Mouse (Mus musculus) olfactory bulb, adult 2 months (tissue): ENCODE measurements at regions not wholly inside any gene's neighbourhood (a gene's known extent, or its start where the extent isn't known, plus 50 kb on each side); places are given as distances from the start of the nearest gene placed in this dataset.
"Not testable (repeated sequence)": the region's sequence is repeated elsewhere in the genome, so short reads cannot be mapped to it uniquely, and the experiment has no call there.

ENCODE experiments used
- H3K27ac ChIP-seq: fragments of 200-500 bp; 2 replicates; pipeline ENCODE4 v1.5.1; 2012; ENCODE audit warnings: low read depth, low read length; ENCODE audit not compliant: insufficient read depth
- H3K4me1 ChIP-seq: fragments of 200-500 bp; 2 replicates; pipeline ENCODE4 v1.6.1; 2012; ENCODE audit warnings: low read length; ENCODE audit not compliant: control insufficient read depth, insufficient read depth
- H3K4me3 ChIP-seq: fragments of 200-500 bp; 2 replicates; pipeline ENCODE4 v1.5.1; 2012; ENCODE audit warnings: mild to moderate bottlenecking, low read depth, low read length, moderate library complexity; ENCODE audit not compliant: insufficient read depth
- CTCF ChIP-seq: fragments of 200-500 bp; IDR thresholded peaks from 2 replicates; pipeline ENCODE4 v1.5.1; 2012; ENCODE audit warnings: low read depth, mild to moderate bottlenecking, low read length, moderate library complexity; ENCODE audit not compliant: insufficient read depth
- POLR2A ChIP-seq: fragments of 200-500 bp; IDR thresholded peaks from 2 replicates; pipeline ENCODE4 v1.6.1; 2012; ENCODE audit warnings: mild to moderate bottlenecking, low read depth, low read length, moderate library complexity; ENCODE audit not compliant: insufficient read depth
- WGBS: fragments of 180-500 bp; shearing (Covaris S2); methylation state at CpG from one replicate; pipeline ENCODE4 v1.1.7; 2018; 5-methylcytosine and 5-hydroxymethylcytosine counted together

GRCm38 (mm10) chr16:58110452-58110851, 297.8 kb upstream of the Dcbld2 start:
- no peak overlapping the region for H3K27ac ChIP-seq
- no peaks in the 10 kb centered on the region for H3K4me1 ChIP-seq
- WGBS, result 85% methylated on average over 1 of the region's 1 CpGs
- no peak overlapping the region for H3K4me3 ChIP-seq
- TF ChIP-seq POLR2A (no peak), CTCF (no peak)

- 91% methylated on average over 1 of the region's 1 CpGs for WGBS
- H3K27ac ChIP-seq, result no peak overlapping the region
These were observed 282.2 kb upstream of the Dcbld2 start for GRCm38 (mm10) chr16:58126086-58126485.

GRCm38 (mm10) chr16:58136144-58136905, 271.9 kb upstream of the Dcbld2 start:
- TF ChIP-seq CTCF, result no peak
- no peak for TF ChIP-seq POLR2A
- 0 out of 2 replicates have a peak overlapping the region, but pooled peaks have one; percentile 10 for H3K4me3 ChIP-seq
- WGBS, result 25% methylated on average over 12 of the region's 12 CpGs
- H3K27ac ChIP-seq, result no peak overlapping the region
- no peaks in the 10 kb centered on the region for H3K4me1 ChIP-seq

More at GRCm38 (mm10) chr16:58126086-58126485, 282.2 kb upstream of the Dcbld2 start:
- Histone ChIP-seq H3K4me1 (no peaks in the 10 kb centered on the region), H3K4me3 (no peak overlapping the region)
- TF ChIP-seq CTCF, result no peak
- no peak for TF ChIP-seq POLR2A

DNA sequence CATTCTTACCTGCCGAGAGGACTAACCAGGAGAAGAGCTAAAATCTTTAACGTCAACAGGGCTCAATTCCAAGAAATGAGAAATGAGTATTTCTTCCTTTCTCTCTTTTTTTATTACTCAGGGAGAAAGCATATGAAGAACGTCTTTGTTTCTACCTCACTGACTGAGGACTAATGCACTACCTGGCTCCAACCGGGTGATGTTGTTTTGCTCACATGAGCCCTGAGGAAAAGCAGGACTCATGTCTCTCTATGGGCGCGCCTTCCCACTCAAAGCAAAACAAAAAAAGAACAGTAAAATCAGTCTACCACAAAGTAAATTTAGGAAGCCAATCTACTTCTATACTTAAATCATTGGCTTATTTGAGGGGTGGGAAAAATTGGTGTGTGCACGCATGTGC, 271.3 kb upstream of the Dcbld2 start:
- no peak overlapping the region for H3K27ac ChIP-seq
- no peak overlapping the region for H3K4me3 ChIP-seq
- H3K4me1 ChIP-seq, result no peaks in the 10 kb centered on the region
- WGBS, result 69% methylated on average over 7 of the region's 7 CpGs
- no peak for TF ChIP-seq POLR2A
- TF ChIP-seq CTCF, result no peak

- Histone ChIP-seq H3K4me3 (no peak overlapping the region), H3K27ac (no peak overlapping the region), H3K4me1 (no peaks in the 10 kb centered on the region)
- WGBS, result 78% methylated on average over 4 of the region's 4 CpGs
- no peak for TF ChIP-seq CTCF
- no peak for TF ChIP-seq POLR2A
These were observed 270.4 kb upstream of the Dcbld2 start for GRCm38 (mm10) chr16:58137728-58138279.

- 55% methylated on average over 6 of the region's 6 CpGs for WGBS
- TF ChIP-seq CTCF, result no peak
- TF ChIP-seq POLR2A, result no peak
These were observed 261.8 kb upstream of the Dcbld2 start for GRCm38 (mm10) chr16:58146479-58146878.

GRCm38 (mm10) chr16:58155538-58155937, 252.7 kb upstream of the Dcbld2 start:
- no peak for TF ChIP-seq CTCF
- 52% methylated on average over 4 of the region's 4 CpGs for WGBS
- no peak overlapping the region for H3K27ac ChIP-seq
- no peak overlapping the region for H3K4me3 ChIP-seq
- no peaks in the 10 kb centered on the region for H3K4me1 ChIP-seq

More at GRCm38 (mm10) chr16:58146479-58146878, 261.8 kb upstream of the Dcbld2 start:
- Histone ChIP-seq H3K4me1 (no peaks in the 10 kb centered on the region), H3K27ac (no peak overlapping the region), H3K4me3 (no peak overlapping the region)

DNA sequence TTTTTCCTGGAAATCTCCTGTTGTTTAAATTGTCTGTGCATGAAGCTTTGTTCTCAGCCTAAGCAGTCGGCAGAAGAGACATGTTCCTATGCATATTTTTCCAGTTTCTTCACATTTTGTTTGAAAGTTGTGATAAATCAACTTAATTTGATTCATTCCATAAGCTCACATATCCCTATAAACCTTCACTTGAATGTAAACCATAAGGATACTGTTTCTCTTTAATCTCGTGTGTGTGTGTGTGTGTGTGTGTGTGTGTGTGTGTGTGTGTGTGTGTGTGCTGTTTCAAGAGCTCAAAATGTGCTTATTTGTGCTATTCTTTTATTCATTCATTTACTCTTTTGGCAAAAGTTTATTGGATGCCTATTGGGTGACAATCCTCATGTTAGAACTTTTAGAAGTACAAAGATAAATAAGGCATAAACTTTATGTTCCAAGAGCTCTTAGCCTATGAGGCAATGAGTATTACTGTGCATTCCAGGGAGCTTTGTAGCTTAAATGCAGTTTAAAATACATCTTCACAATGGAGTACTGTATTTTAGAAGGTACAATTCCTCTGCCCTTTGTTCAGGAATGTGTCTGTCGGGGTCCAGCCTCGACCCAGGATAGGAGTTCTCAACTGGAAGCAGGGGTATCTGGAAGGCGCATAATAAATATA, 229.4 kb upstream of the Dcbld2 start:
- no peak overlapping the region for H3K4me3 ChIP-seq
- H3K4me1 ChIP-seq, result no peaks in the 10 kb centered on the region
- 66% methylated on average over 5 of the region's 5 CpGs for WGBS
- TF ChIP-seq POLR2A (no peak), CTCF (no peak)
- no peak overlapping the region for H3K27ac ChIP-seq

DNA sequence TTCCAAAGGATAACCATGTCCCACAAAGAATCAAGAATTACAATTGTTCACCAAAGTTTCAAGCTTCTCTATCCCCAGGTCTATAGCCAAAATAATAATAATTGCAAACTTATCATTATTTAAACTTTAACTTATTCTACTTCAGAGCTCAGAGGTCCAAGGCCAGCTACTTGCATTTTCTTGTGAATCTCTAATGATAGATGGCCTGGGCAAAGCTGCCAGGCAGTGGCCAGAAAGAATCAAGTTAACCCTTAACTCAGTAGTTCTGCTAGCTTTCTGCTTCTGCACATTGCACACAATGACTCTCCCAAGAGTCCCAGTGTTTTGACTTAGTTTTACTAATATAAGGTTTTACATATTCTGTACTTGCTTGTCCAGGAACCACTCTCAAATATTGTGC, 228.3 kb upstream of the Dcbld2 start:
- not testable (repeated sequence) for H3K27ac ChIP-seq, H3K4me1 ChIP-seq, H3K4me3 ChIP-seq
